Comparison of ENCODE assay signal across 8 mouse cellular contexts in genomic region chrX:168124043-168124442, GRCm38 (mm10).
DNase-seq lines count a peak whose midpoint lies in the region; ATAC-seq and TF ChIP-seq lines count a peak whose summit lies in the region.
"Had no signal": no experiment of that assay in that cellular context is flagged by ENCODE, and none has a peak within 500 bp of the region (broad histone marks: within the 10 kb centered on the region; RNA-seq: fewer than 3 reads in every experiment).

No protein-coding gene starts in this region.

- 15% methylated on average over 8 of the region's 8 CpGs for WGBS in forebrain, embryonic 10.5 days
- 24% methylated on average over 8 of the region's 8 CpGs for WGBS in intestine, embryonic 15.5 days

- no peak for TF ChIP-seq CTCF in left cerebral cortex, adult 2 months (IDR thresholded peaks at IDR 0.05)

- H3K4me2 ChIP-seq in intestine, embryonic 15.5 days (replicated peaks), result peak overlapping the region; percentile 68

- no peaks in the 10 kb centered on the region for H3K9me3 ChIP-seq in forebrain, embryonic 10.5 days
- H3K9me3 ChIP-seq in intestine, embryonic 15.5 days, result no peaks in the 10 kb centered on the region

- H3K9ac ChIP-seq in intestine, embryonic 15.5 days, result no peak overlapping the region

- no peak for DNase-seq in left cerebral cortex, adult 2 months (ENCODE audit: extremely low spot score in 1 of 2, low spot score in 2 of 2)
- DNase-seq in left cerebral cortex, postnatal 25 days (ENCODE audit: low spot score in 2 of 2), result no peak
- DNase-seq in forebrain, embryonic 10.5 days (ENCODE audit: extremely low spot score, low spot score), result no peak
- peak; percentile 4 for DNase-seq in retina, embryonic 14.5 days (ENCODE audit: low spot score)
- DNase-seq in layer of hippocampus, postnatal 10 days (ENCODE audit: low spot score in 2 of 2), result no peak
- DNase-seq in urinary bladder, postnatal 10 days (ENCODE audit: low spot score), result no peak
- DNase-seq: right cerebral cortex, postnatal 14 days had no signal

- ATAC-seq in intestine, embryonic 15.5 days, result no peak

- intact Hi-C loops in left cerebral cortex, adult 2 months (cut with DNase I), result loop anchor here (10.0 kb wide), 1 partner anchor 511 kb away; no protein-coding TSS in a partner anchor
- intact Hi-C loops in left cerebral cortex, postnatal 25 days (cut with DNase I), result no loop called here

- peak overlapping the region; percentile 90 for H3K27ac ChIP-seq in left cerebral cortex, adult 2 months
- H3K27ac ChIP-seq in forebrain, embryonic 10.5 days, result no peak overlapping the region
- no peak overlapping the region for H3K27ac ChIP-seq in intestine, embryonic 15.5 days

- H3K36me3 ChIP-seq in forebrain, embryonic 10.5 days (replicated peaks), result no peaks in the 10 kb centered on the region
- no peaks in the 10 kb centered on the region for H3K36me3 ChIP-seq in intestine, embryonic 15.5 days

- H3K27me3 ChIP-seq in forebrain, embryonic 10.5 days (ENCODE audit: poor library complexity, severe bottlenecking), result peaks cover 97% of the 10 kb centered on the region
- H3K27me3 ChIP-seq in intestine, embryonic 15.5 days (replicated peaks), result peaks cover 20% of the 10 kb centered on the region

- peak overlapping the region; percentile 58 for H3K4me3 ChIP-seq in left cerebral cortex, adult 2 months
- peak overlapping the region; percentile 58 for H3K4me3 ChIP-seq in forebrain, embryonic 10.5 days
- H3K4me3 ChIP-seq in intestine, embryonic 15.5 days (replicated peaks), result peak overlapping the region; percentile 32; the same call in 1 of the 2 replicates

- peaks cover 2% of the 10 kb centered on the region; the same call in 1 of the 2 replicates for H3K4me1 ChIP-seq in forebrain, embryonic 10.5 days
- H3K4me1 ChIP-seq in intestine, embryonic 15.5 days (replicated peaks), result no peaks in the 10 kb centered on the region
